Mouse (Mus musculus) liver, adult 2 months (tissue): ENCODE results near the gene Slco1b2. TPM values are rescaled to one million over a fixed set of nuclear protein-coding genes. Genes with fewer than 3 reads are reported as not detected.
"Not testable (repeated sequence)": the region's sequence is repeated elsewhere in the genome, so short reads cannot be mapped to it uniquely, and the experiment has no call there.

Source experiments
- DNase-seq: peaks from one replicate; pipeline ENCODE4 v3.0.0-alpha.2; 2011; ENCODE audit warnings: low read depth, low spot score; ENCODE audit errors: extremely low read depth
- H3K27ac ChIP-seq: fragments of 200-500 bp; replicated peaks from 2 replicates; pipeline ENCODE4 v1.5.1; 2012; ENCODE audit warnings: low read depth, mild to moderate bottlenecking, control low read depth, inconsistent platforms, low read length; ENCODE audit not compliant: insufficient read depth
- H3K27me3 ChIP-seq: fragments of 200-500 bp; 2 replicates; pipeline ENCODE4 v1.6.1; 2012; ENCODE audit warnings: mild to moderate bottlenecking, moderate library complexity, low read length, inconsistent platforms; ENCODE audit not compliant: control insufficient read depth, insufficient read depth
- H3K36me3 ChIP-seq: fragments of 200-500 bp; 2 replicates; pipeline ENCODE4 v1.6.1; 2012; ENCODE audit warnings: low read length, inconsistent platforms; ENCODE audit not compliant: control insufficient read depth, insufficient read depth
- H3K4me1 ChIP-seq: fragments of 200-500 bp; 2 replicates; pipeline ENCODE4 v1.6.1; 2011; ENCODE audit warnings: low read length; ENCODE audit not compliant: control insufficient read depth, insufficient read depth
- H3K4me3 ChIP-seq: fragments of 200-500 bp; 2 replicates; pipeline ENCODE4 v1.5.1; 2011; ENCODE audit warnings: low read depth, mild to moderate bottlenecking, control low read depth, low read length, moderate library complexity; ENCODE audit not compliant: insufficient read depth
- H3K79me2 ChIP-seq: fragments of 200-500 bp; 2 replicates; pipeline ENCODE4 v1.6.1; 2012; ENCODE audit warnings: inconsistent platforms, mild to moderate bottlenecking, low read length, moderate library complexity; ENCODE audit not compliant: control insufficient read depth, insufficient read depth
- H3K9ac ChIP-seq: fragments of 200-500 bp; 2 replicates; pipeline ENCODE4 v1.6.1; 2012; ENCODE audit warnings: low read depth, mild to moderate bottlenecking, control low read depth, inconsistent platforms, low read length
- CTCF ChIP-seq: fragments of 200-500 bp; IDR thresholded peaks from 2 replicates; pipeline ENCODE4 v1.5.1; 2011; ENCODE audit warnings: low read depth, low read length, control low read depth
- POLR2A ChIP-seq: fragments of 200-500 bp; IDR thresholded peaks from 2 replicates; pipeline ENCODE4 v1.6.1; 2011; ENCODE audit warnings: low read length, control low read depth; ENCODE audit not compliant: insufficient read depth; ENCODE audit errors: extremely low read depth
- WGBS: fragments of 180-500 bp; shearing (Covaris S2); methylation state at CpG from one replicate; pipeline ENCODE4 v1.1.7; 2018; 5-methylcytosine and 5-hydroxymethylcytosine counted together
- polyA plus RNA-seq: library from polyadenylated mRNA; depleted of rRNA; stranded (reverse); fragments of >200 nt; gene quantifications from 2 replicates; pipeline ENCODE4 v1.2.3, GENCODE M21; 2012; rRNA removed
- total RNA-seq: library from RNA; depleted of rRNA; stranded (reverse); fragments of >200 nt; gene quantifications from 2 replicates; pipeline ENCODE4 v1.2.3, GENCODE M21; 2014; rRNA removed

The Slco1b2 gene
- total RNA-seq (948 and 1,654 TPM in 2 replicates), polyA plus RNA-seq (164 and 169 TPM in 2 replicates)

DNA sequence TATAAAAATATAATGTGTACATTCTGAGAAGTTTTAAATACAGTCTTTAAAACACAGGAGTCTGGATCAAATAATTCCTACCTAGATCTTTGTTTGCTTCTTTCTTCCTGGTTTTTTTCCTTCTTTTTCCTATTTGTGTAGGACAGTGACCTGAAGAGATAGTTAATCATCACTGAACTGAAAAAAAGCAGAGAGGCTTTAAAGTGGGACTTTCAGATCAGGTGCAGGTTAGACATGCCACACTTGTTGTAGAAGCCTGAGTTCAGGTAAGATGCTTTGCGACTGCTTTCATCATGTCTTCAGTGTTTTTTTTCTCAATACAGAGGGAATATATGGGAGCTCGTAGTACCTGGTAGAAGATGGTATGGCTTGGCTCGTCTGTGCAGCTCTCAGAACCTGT lies at the start of gene Slco1b2:
Gene Slco1b2, plus strand, starts transcription at position 228 of the 400 bp plus-strand sequence.
- Histone ChIP-seq H3K4me1 (peaks cover 1% of the 10 kb centered on the region), H3K27ac (peak within 1 kb of the TSS; percentile 94), H3K79me2 (peaks cover 10% of the 10 kb centered on the region; the same call in 1 of the 2 replicates), H3K27me3 (no peaks in the 10 kb centered on the region), H3K9ac (peak within 1 kb of the TSS; percentile 96), H3K36me3 (peaks cover 5% of the 10 kb centered on the region; the same call in 1 of the 2 replicates), H3K4me3 (peak within 1 kb of the TSS; percentile 83)
- TF ChIP-seq POLR2A (peak; percentile 29; the same call in 1 of the 2 replicates), CTCF (no peak)
- peak; percentile 95 for DNase-seq
- 20% methylated on average over 3 of the region's 3 CpGs for WGBS

DNA sequence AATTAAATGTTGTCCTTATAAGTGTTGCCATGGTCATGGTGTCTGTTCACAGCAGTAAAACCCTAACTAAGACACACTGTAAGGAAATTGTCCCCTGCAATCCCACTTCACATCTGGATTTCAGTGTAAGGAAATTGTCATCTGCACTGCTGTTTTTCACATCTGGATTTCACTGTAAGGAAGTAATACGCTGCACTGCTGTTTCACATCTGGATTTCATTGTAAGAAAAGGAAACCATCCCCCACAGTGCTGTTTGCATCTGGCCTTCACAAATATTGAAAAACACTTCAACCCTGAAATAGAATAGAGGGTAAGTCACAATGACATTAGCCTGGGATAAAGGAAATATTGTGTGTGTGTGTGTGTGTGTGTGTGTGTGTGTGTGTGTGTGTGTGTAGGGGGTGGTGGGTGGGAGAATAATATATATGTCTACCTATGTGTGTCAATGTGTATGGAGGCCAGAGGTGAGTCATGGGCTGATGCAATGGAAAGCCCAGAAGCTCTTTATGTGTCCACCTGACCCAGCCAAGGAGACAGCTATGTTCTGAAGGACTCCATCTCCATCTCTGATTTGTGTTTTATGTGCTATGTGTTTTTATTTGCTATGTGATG lies 44.4 kb upstream of the Slco1b2 start:
- no peak for TF ChIP-seq POLR2A
- no peak for TF ChIP-seq CTCF
- WGBS: 89% methylated on average over 1 of the region's 1 CpGs

GRCm38 (mm10) chr6:141590002-141590401 lies 39.3 kb upstream of the Slco1b2 start:
- Histone ChIP-seq H3K27me3 (no peaks in the 10 kb centered on the region), H3K4me3 (no peak overlapping the region), H3K9ac (no peak overlapping the region), H3K36me3 (no peaks in the 10 kb centered on the region), H3K79me2 (no peaks in the 10 kb centered on the region), H3K4me1 (peaks cover 4% of the 10 kb centered on the region), H3K27ac (no peak overlapping the region)
- no peak for TF ChIP-seq POLR2A
- no peak for TF ChIP-seq CTCF
- WGBS: 83% methylated on average over 1 of the region's 1 CpGs
- DNase-seq: peak; percentile 60

More for the DNA sequence above, 44.4 kb upstream of the Slco1b2 start:
- DNase-seq: no peak
- H3K4me3 ChIP-seq: no peak overlapping the region
- no peaks in the 10 kb centered on the region for H3K27me3 ChIP-seq
- no peaks in the 10 kb centered on the region for H3K79me2 ChIP-seq
- H3K36me3 ChIP-seq: no peaks in the 10 kb centered on the region
- no peaks in the 10 kb centered on the region for H3K4me1 ChIP-seq
- H3K9ac ChIP-seq: no peak overlapping the region
- no peak overlapping the region for H3K27ac ChIP-seq

DNA sequence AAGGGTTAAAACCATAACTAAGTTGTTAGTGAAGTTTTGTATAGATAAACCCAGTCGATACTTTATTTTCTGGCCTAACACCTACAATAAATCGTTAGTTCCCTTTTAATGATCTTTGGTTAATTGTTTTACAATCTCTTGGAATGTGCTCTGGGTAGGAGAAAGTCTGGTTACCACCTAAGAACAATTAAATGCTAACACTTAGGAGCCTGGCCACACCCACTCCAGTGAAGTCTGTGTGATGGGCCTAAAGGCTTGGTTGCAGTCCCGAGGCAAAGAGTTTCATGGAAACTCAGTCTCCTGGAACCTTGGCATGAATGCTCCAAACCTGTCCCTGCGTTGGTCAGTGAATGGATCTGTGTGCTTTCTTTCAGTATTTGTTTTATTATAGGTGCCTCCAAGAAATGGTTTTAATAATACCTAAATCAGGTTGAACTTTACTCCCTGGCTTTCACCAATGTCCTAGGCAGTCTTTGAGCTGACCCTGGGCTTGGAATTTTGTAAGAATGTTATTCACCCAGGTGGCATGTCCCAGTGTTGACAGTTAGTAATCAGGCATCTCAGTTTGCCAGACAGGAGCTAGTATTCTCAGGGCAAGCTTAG lies 38.6 kb upstream of the Slco1b2 start:
- DNase-seq: peak; percentile 90
- not testable (repeated sequence) for H3K79me2 ChIP-seq, H3K36me3 ChIP-seq, H3K27me3 ChIP-seq, H3K4me3 ChIP-seq, H3K9ac ChIP-seq, H3K4me1 ChIP-seq
- 7% methylated on average over 4 of the region's 4 CpGs for WGBS
- peak overlapping the region; percentile 59 for H3K27ac ChIP-seq

DNA sequence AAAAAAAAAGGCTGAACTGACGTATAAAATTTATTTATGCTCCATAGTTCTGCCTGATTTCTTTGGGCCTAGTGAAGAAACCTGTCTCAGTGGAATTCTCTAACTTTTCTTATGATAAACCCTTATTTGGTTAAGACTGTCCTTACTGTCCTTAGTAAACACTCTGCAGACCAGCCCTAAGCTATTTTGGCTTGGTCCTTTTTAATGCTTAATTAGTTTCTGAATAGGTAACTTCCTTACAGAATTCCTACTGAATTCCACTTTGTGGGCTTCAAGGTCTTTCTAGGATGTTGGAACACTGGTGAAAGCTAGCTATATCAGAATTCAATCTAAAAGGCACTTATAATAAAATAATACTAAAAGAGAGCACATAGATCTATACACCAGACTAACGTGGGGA lies 33.2 kb upstream of the Slco1b2 start:
- H3K4me3 ChIP-seq: no peak overlapping the region
- peaks cover 2% of the 10 kb centered on the region for H3K4me1 ChIP-seq
- H3K36me3 ChIP-seq: no peaks in the 10 kb centered on the region
- no peaks in the 10 kb centered on the region for H3K27me3 ChIP-seq
- no peaks in the 10 kb centered on the region for H3K79me2 ChIP-seq
- H3K27ac ChIP-seq: no peak overlapping the region
- H3K9ac ChIP-seq: no peak overlapping the region
- no peak for DNase-seq
- no peak for TF ChIP-seq POLR2A
- TF ChIP-seq CTCF: no peak
- 88% methylated on average over 2 of the region's 2 CpGs for WGBS

- Histone ChIP-seq H3K9ac (no peak overlapping the region), H3K4me3 (no peak overlapping the region), H3K4me1 (no peaks in the 10 kb centered on the region; the same call in 1 of the 2 replicates), H3K36me3 (no peaks in the 10 kb centered on the region), H3K79me2 (no peaks in the 10 kb centered on the region), H3K27ac (no peak overlapping the region), H3K27me3 (no peaks in the 10 kb centered on the region)
- DNase-seq: no peak
- WGBS: 95% methylated on average over 2 of the region's 2 CpGs
- TF ChIP-seq POLR2A: no peak
Observed at GRCm38 (mm10) chr6:141597037-141597436, 32.3 kb upstream of the Slco1b2 start.
